Mouse (Mus musculus) embryonic facial prominence, embryonic 12.5 days (tissue): ENCODE data around the gene Tiam1. TPM values are rescaled to one million over a fixed set of nuclear protein-coding genes. Genes with fewer than 3 reads are reported as not detected.

ENCODE experiments used
- ATAC-seq: fragments of 200-750 bp; cut with Nextera tagmentation; 2 replicates; pipeline ENCODE4 v1.8.0; 2017; ENCODE audit not compliant: insufficient number of reproducible peaks, insufficient read depth, low FRiP score, low TSS enrichment
- H3K27ac ChIP-seq: fragments of 300-500 bp; sonication (generic); 2 replicates; pipeline ENCODE4 v1.5.1; 2016; ENCODE audit warnings: mild to moderate bottlenecking
- H3K27me3 ChIP-seq: fragments of 300-500 bp; sonication (generic); 2 replicates; pipeline ENCODE4 v1.6.1; 2016; ENCODE audit warnings: mild to moderate bottlenecking, moderate library complexity
- H3K36me3 ChIP-seq: fragments of 300-500 bp; sonication (generic); 2 replicates; pipeline ENCODE4 v1.6.1; 2016; ENCODE audit warnings: mild to moderate bottlenecking
- H3K4me1 ChIP-seq: fragments of 300-500 bp; sonication (generic); 2 replicates; pipeline ENCODE4 v1.6.1; 2016
- H3K4me2 ChIP-seq: fragments of 300-500 bp; sonication (generic); replicated peaks from 2 replicates; pipeline ENCODE4 v1.6.1; 2016; ENCODE audit warnings: mild to moderate bottlenecking, moderate library complexity
- H3K4me3 ChIP-seq: fragments of 300-500 bp; sonication (generic); 2 replicates; pipeline ENCODE4 v1.5.1; 2016; ENCODE audit warnings: mild to moderate bottlenecking
- H3K9ac ChIP-seq: fragments of 300-500 bp; sonication (generic); 2 replicates; pipeline ENCODE4 v1.6.1; 2016; ENCODE audit warnings: mild to moderate bottlenecking, moderate library complexity
- H3K9me3 ChIP-seq: fragments of 300-500 bp; sonication (generic); 2 replicates; pipeline ENCODE4 v1.6.1; 2016; ENCODE audit warnings: mild to moderate bottlenecking, moderate library complexity
- WGBS: fragments of 180-500 bp; shearing (Covaris S2); methylation state at CpG from one replicate; pipeline ENCODE4 v1.1.7; 2016; 5-methylcytosine and 5-hydroxymethylcytosine counted together
- polyA plus RNA-seq: library from polyadenylated mRNA; unstranded; fragments of >200 nt; fragmentation: Nextera tagmentation; extraction: Ambion mirVana; gene quantifications from 2 replicates; pipeline ENCODE4 v1.2.1, GENCODE M21; 2016

Gene Tiam1
- polyA plus RNA-seq, 1 experiment from 2014 or later = 39.1 TPM

GRCm38 (mm10) chr16:89841894-89842293, 301.7 kb downstream of the Tiam1 start:
- H3K4me3 ChIP-seq = no peak overlapping the region
- no peak overlapping the region for H3K9ac ChIP-seq
- no peak overlapping the region for H3K27ac ChIP-seq
- WGBS = 60% methylated on average over 6 of the region's 6 CpGs
- ATAC-seq = no peak
- H3K9me3 ChIP-seq = no peaks in the 10 kb centered on the region
- H3K4me1 ChIP-seq = no peaks in the 10 kb centered on the region
- H3K4me2 ChIP-seq = no peak overlapping the region
- H3K27me3 ChIP-seq = no peaks in the 10 kb centered on the region
- 0 out of 2 replicates have a peak, but pooled peaks cover 4% of the 10 kb centered on the region for H3K36me3 ChIP-seq

DNA sequence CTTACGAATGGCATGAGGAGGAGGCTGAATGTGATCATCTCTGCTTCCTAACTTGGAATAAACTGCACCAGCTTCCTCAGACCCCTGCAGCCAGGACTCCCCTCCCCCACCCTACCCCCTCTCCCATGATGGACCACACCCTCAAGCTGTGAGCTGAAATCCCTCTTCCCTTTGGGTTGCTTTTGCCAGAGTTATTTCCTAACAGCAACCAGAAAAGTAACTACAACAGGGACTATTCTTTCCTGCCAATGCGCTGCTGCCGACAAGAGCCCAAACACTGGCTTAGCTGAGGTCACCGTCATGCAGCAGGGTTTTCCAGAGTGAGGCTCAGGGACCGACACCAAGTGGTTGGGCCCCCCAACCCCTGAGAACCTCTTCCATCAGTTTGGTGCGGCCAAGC, 303.2 kb downstream of the Tiam1 start:
- ATAC-seq = no peak
- no peak overlapping the region for H3K27ac ChIP-seq
- no peak overlapping the region for H3K4me3 ChIP-seq
- H3K4me1 ChIP-seq = no peaks in the 10 kb centered on the region
- no peaks in the 10 kb centered on the region for H3K27me3 ChIP-seq
- 0 out of 2 replicates have a peak, but pooled peaks cover 7% of the 10 kb centered on the region for H3K36me3 ChIP-seq
- H3K9ac ChIP-seq = no peak overlapping the region
- WGBS = 91% methylated on average over 6 of the region's 6 CpGs
- H3K9me3 ChIP-seq = no peaks in the 10 kb centered on the region
- H3K4me2 ChIP-seq = no peak overlapping the region

DNA sequence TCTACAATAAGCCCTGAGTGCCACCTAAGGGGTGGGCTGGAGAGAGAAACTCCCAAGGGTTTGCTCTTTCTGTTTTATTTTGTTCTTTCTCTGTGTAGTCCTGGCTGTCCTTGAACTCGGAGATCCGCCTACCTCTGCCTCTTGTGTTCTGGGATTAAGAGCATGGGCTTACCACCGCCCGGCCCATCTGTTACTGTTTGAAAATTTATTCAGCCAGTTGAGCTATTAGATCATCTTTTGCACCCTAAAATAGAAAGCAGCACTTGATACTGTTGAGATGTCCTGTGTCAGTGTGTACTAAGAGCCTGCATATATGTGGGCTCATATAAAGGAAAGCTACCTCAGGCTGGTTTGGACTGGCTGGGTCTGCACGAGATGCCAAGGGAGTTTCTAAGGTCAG, 303.7 kb downstream of the Tiam1 start:
- Histone ChIP-seq H3K9ac (no peak overlapping the region), H3K27ac (no peak overlapping the region), H3K4me2 (no peak overlapping the region), H3K27me3 (no peaks in the 10 kb centered on the region), H3K4me1 (no peaks in the 10 kb centered on the region), H3K4me3 (no peak overlapping the region), H3K9me3 (no peaks in the 10 kb centered on the region), H3K36me3 (0 out of 2 replicates have a peak, but pooled peaks cover 12% of the 10 kb centered on the region)
- no peak for ATAC-seq
- WGBS = 90% methylated on average over 5 of the region's 5 CpGs

DNA sequence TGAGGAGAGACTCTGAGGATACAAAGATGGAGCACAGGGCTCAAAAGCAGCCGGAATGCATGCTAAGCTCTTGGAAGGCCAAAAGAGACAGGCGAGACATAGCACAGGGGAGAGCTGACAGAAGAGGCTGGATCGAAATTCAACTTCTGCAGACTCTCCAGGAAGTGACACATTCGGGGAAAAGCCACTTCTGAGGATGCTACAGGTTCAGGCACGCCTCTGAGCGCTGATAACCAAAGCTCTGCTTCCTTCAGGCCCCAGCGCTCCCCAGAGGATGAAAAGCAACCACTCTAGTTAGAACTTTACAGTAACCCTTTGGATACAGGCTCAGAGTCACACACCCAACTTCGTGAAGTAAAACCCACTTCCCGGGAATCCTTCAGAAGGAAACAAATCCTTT, 306.5 kb downstream of the Tiam1 start:
- Histone ChIP-seq H3K9me3 (no peaks in the 10 kb centered on the region), H3K4me2 (no peak overlapping the region), H3K4me3 (no peak overlapping the region), H3K27ac (0 out of 2 replicates have a peak overlapping the region, but pooled peaks have one; percentile 23), H3K36me3 (peaks cover 22% of the 10 kb centered on the region), H3K27me3 (no peaks in the 10 kb centered on the region), H3K4me1 (no peaks in the 10 kb centered on the region), H3K9ac (no peak overlapping the region)
- WGBS = 69% methylated on average over 9 of the region's 9 CpGs
- ATAC-seq = no peak

DNA sequence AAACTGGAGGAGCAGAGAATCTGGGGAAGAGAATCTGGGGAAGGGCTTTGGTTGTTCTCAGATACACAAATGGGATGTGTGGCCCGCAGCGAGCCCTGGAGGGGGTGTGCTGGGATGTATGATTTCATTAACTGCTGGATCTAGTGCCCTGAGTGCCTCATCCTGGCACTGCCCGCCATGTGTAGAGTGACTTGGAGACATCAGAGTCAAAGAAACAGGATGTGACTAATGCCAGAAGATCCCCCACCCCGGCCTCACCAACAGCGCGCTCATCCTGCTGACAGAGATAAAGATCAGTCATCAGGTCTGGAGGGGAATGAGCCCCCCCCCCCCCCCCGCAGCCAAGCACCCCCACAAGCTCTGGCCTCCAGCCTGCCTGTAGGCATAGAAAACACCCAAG, 308.0 kb downstream of the Tiam1 start:
- Histone ChIP-seq H3K4me1 (no peaks in the 10 kb centered on the region), H3K4me2 (no peak overlapping the region), H3K27me3 (no peaks in the 10 kb centered on the region), H3K9ac (no peak overlapping the region), H3K4me3 (no peak overlapping the region), H3K9me3 (no peaks in the 10 kb centered on the region), H3K27ac (no peak overlapping the region), H3K36me3 (peaks cover 21% of the 10 kb centered on the region)
- 87% methylated on average over 7 of the region's 7 CpGs for WGBS
- ATAC-seq = no peak

DNA sequence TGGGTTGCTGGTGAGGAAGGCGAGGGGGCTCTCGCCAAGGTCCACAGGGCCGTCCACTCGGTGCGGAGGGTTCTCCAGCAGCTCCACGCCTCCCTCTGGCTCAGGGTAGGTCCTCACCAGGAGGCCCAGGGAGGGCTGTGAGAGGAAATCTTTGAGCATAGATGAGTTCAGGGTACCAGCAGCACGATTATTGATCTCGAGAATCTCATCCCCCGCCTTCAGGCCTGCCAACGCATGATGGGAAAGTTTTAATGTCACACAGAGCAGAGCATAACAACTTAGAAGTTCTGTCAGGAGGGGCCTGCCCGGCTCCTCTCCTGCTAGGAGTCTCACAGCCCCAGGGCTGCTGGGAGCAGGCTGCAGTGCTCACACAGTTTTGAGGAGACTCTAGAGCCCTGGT, 310.6 kb downstream of the Tiam1 start:
- no peaks in the 10 kb centered on the region for H3K27me3 ChIP-seq
- H3K27ac ChIP-seq = no peak overlapping the region
- no peaks in the 10 kb centered on the region for H3K9me3 ChIP-seq
- H3K4me1 ChIP-seq = peaks cover under 1% of the 10 kb centered on the region; the same call in 1 of the 2 replicates
- H3K36me3 ChIP-seq = peaks cover 27% of the 10 kb centered on the region
- H3K9ac ChIP-seq = no peak overlapping the region
- H3K4me3 ChIP-seq = no peak overlapping the region
- H3K4me2 ChIP-seq = no peak overlapping the region
- WGBS = 82% methylated on average over 11 of the region's 11 CpGs
- ATAC-seq = no peak

DNA sequence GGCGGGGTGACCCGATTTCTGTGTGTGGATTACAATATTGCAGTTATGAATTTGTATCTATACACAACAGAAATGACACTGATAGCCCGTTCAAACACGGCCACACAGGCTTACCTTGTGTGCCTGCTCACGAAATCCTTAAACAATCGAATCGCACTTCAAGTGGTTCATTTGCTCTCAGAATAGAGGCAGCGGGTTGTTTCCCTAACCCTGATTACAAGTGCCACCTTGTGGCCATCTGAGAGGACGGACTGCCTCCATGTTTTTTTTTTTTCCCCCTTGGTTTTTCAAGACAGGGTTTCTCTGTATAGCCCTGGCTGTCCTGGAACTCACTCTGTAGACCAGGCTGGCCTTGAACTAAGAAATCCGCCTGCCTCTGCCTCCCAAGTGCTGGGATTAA, 312.4 kb downstream of the Tiam1 start:
- Histone ChIP-seq H3K4me1 (peaks cover 12% of the 10 kb centered on the region), H3K9ac (no peak overlapping the region), H3K4me3 (no peak overlapping the region), H3K4me2 (no peak overlapping the region), H3K27me3 (no peaks in the 10 kb centered on the region), H3K36me3 (peaks cover 27% of the 10 kb centered on the region), H3K9me3 (no peaks in the 10 kb centered on the region), H3K27ac (no peak overlapping the region)
- no peak for ATAC-seq
- 46% methylated on average over 10 of the region's 10 CpGs for WGBS

- H3K36me3 ChIP-seq = peaks cover 23% of the 10 kb centered on the region
- no peak overlapping the region for H3K4me2 ChIP-seq
- no peak overlapping the region for H3K4me3 ChIP-seq
- H3K9ac ChIP-seq = no peak overlapping the region
- ATAC-seq = no peak
- H3K4me1 ChIP-seq = peaks cover 15% of the 10 kb centered on the region
- WGBS = 78% methylated on average over 15 of the region's 15 CpGs
- H3K9me3 ChIP-seq = no peaks in the 10 kb centered on the region
- H3K27ac ChIP-seq = no peak overlapping the region
- no peaks in the 10 kb centered on the region for H3K27me3 ChIP-seq
These were observed 313.3 kb downstream of the Tiam1 start for GRCm38 (mm10) chr16:89830221-89830648.

GRCm38 (mm10) chr16:89827496-89828125, 316.0 kb downstream of the Tiam1 start:
- Histone ChIP-seq H3K4me3 (no peak overlapping the region), H3K9ac (no peak overlapping the region), H3K4me2 (no peak overlapping the region), H3K9me3 (no peaks in the 10 kb centered on the region), H3K36me3 (peaks cover 15% of the 10 kb centered on the region), H3K27ac (peak overlapping the region; percentile 46), H3K4me1 (peaks cover 15% of the 10 kb centered on the region), H3K27me3 (no peaks in the 10 kb centered on the region)
- no peak for ATAC-seq
- WGBS = 64% methylated on average over 17 of the region's 17 CpGs

DNA sequence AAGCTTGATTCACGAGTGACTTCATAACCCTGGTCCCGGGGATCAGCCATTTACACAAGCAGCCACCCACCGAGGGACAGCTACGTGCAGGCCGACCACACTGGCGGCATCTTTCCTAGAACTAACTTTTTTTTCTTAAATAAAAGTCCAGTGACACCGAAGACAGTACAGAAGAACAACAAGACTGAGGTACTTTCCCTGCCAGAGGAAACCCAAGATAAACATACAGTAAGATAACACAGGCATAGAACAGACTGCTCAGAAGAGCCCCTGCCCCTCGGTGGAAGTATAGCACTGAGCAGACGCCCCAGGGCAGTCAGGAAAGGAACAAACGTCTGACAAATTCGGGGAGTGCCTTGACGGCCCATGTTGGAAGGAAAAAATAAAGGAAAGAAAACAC, 317.7 kb downstream of the Tiam1 start:
- WGBS = 39% methylated on average over 12 of the region's 12 CpGs
- ATAC-seq = no peak
- Histone ChIP-seq H3K4me3 (no peak overlapping the region), H3K9ac (no peak overlapping the region), H3K27me3 (no peaks in the 10 kb centered on the region), H3K9me3 (no peaks in the 10 kb centered on the region), H3K4me2 (no peak overlapping the region), H3K4me1 (peaks cover 15% of the 10 kb centered on the region), H3K27ac (no peak overlapping the region; the same call in 1 of the 2 replicates), H3K36me3 (peaks cover 17% of the 10 kb centered on the region)

DNA sequence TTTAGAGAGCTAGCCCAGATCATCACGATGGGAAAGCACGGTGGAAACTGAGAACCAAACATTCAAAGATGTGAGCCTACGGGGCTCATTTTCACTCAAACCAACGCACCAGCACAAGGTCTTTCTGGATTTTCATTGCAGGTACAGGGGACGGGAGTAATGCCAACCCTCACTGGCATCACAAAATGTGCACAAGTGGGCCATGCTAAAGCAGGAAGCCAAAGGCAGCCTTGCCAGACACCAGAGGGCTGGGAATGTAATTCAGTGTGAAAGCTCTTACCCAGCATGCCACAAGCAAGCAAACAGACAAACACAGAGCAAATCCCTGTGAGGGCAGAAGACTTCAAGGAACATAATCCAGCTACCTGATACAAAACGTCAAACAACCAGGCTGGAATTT, 320.7 kb downstream of the Tiam1 start:
- WGBS = 87% methylated on average over 6 of the region's 6 CpGs

GRCm38 (mm10) chr16:89818661-89819060, 324.9 kb downstream of the Tiam1 start:
- ATAC-seq = no peak
- Histone ChIP-seq H3K4me2 (peak overlapping the region; percentile 82; the same call in 1 of the 2 replicates), H3K9me3 (no peaks in the 10 kb centered on the region), H3K4me3 (no peak overlapping the region), H3K9ac (no peak overlapping the region), H3K27ac (no peak overlapping the region), H3K36me3 (peaks cover 13% of the 10 kb centered on the region), H3K4me1 (peaks cover 13% of the 10 kb centered on the region; the same call in 1 of the 2 replicates), H3K27me3 (peaks cover 2% of the 10 kb centered on the region; the same call in 1 of the 2 replicates)
- 31% methylated on average over 4 of the region's 4 CpGs for WGBS

More for the DNA sequence above, 320.7 kb downstream of the Tiam1 start:
- H3K27me3 ChIP-seq = no peaks in the 10 kb centered on the region
- no peak overlapping the region for H3K9ac ChIP-seq
- ATAC-seq = no peak
- H3K27ac ChIP-seq = no peak overlapping the region
- H3K4me3 ChIP-seq = no peak overlapping the region
- H3K36me3 ChIP-seq = peaks cover 13% of the 10 kb centered on the region
- peaks cover 20% of the 10 kb centered on the region for H3K4me1 ChIP-seq
- H3K9me3 ChIP-seq = no peaks in the 10 kb centered on the region
- no peak overlapping the region for H3K4me2 ChIP-seq
